Mouse (Mus musculus) MEL (cell line): ENCODE results near the gene Zfp668.

Experiments used
- CTCF ChIP-seq, 3 experiments: IDR thresholded peaks in 2 of 3; conservative IDR thresholded peaks in 1 of 3; 2 replicates each; pipeline ENCODE4 v1.5.1; 2011 to 2012; ENCODE audit warnings: low read length in 3 of 3, low read depth in 2 of 3, mild to moderate bottlenecking in 2 of 3, improper control_type of control experiment in 1 of 3, inconsistent platforms in 1 of 3, mixed read lengths in 1 of 3, moderate library complexity in 1 of 3; ENCODE audit not compliant: control insufficient read depth in 1 of 3, insufficient read depth in 1 of 3, poor library complexity in 1 of 3, severe bottlenecking in 1 of 3
- ELF1 ChIP-seq: IDR thresholded peaks from 2 replicates; pipeline ENCODE4 v1.6.1; 2014; ENCODE audit warnings: low read depth, mild to moderate bottlenecking, inconsistent platforms, low read length, improper control_type of control experiment, moderate library complexity
- EP300 ChIP-seq, 2 experiments: IDR thresholded peaks; 2 replicates each; pipeline ENCODE4 v1.6.1; 2011; ENCODE audit warnings: improper control_type of control experiment in 2 of 2, low read length in 2 of 2, low read depth in 1 of 2, mild to moderate bottlenecking in 1 of 2
- ETS1 ChIP-seq: IDR thresholded peaks from 2 replicates; pipeline ENCODE4 v1.6.1; 2012; ENCODE audit warnings: low read depth, mild to moderate bottlenecking, inconsistent platforms, low read length, improper control_type of control experiment, moderate library complexity
- GATA1 ChIP-seq: IDR thresholded peaks from 2 replicates; pipeline ENCODE4 v1.6.1; 2011; ENCODE audit warnings: low read depth, low read length, improper control_type of control experiment
- KAT2A ChIP-seq: conservative IDR thresholded peaks from 2 replicates; pipeline ENCODE4 v1.6.1; 2012; ENCODE audit warnings: low read depth, low read length, improper control_type of control experiment, inconsistent platforms
- MAFK ChIP-seq: IDR thresholded peaks from 2 replicates; pipeline ENCODE4 v1.6.1; 2011; ENCODE audit warnings: low read depth, mild to moderate bottlenecking, low read length, improper control_type of control experiment, borderline replicate concordance
- MAX ChIP-seq: IDR thresholded peaks from 2 replicates; pipeline ENCODE4 v1.6.1; 2011; ENCODE audit warnings: low read length, improper control_type of control experiment
- MYC ChIP-seq: IDR thresholded peaks from 2 replicates; pipeline ENCODE4 v1.6.1; 2011; ENCODE audit warnings: low read depth, mild to moderate bottlenecking, low read length, improper control_type of control experiment, moderate library complexity
- POLR2A ChIP-seq, 2 experiments: IDR thresholded peaks; 2 replicates each; pipeline ENCODE4 v1.6.1; 2011 to 2012; ENCODE audit warnings: low read length in 2 of 2, mild to moderate bottlenecking in 2 of 2, control low read depth in 1 of 2, improper control_type of control experiment in 1 of 2, low read depth in 1 of 2, moderate library complexity in 1 of 2; ENCODE audit not compliant: control insufficient read depth in 1 of 2, insufficient read depth in 1 of 2, poor library complexity in 1 of 2
- RAD21 ChIP-seq: IDR thresholded peaks from 2 replicates; pipeline ENCODE4 v1.6.1; 2011; ENCODE audit warnings: mild to moderate bottlenecking, low read depth, low read length, improper control_type of control experiment
- SIN3A ChIP-seq: IDR thresholded peaks from 2 replicates; pipeline ENCODE4 v1.6.1; 2012; ENCODE audit warnings: low read length, improper control_type of control experiment, inconsistent platforms
- SMC3 ChIP-seq: IDR thresholded peaks from 2 replicates; pipeline ENCODE4 v1.6.1; 2011; ENCODE audit warnings: low read depth, low read length, improper control_type of control experiment
- USF1 ChIP-seq: IDR thresholded peaks from 2 replicates; pipeline ENCODE4 v1.6.1; 2014; ENCODE audit warnings: low read depth, mild to moderate bottlenecking, inconsistent platforms, low read length, improper control_type of control experiment, moderate library complexity

GRCm38 (mm10) chr7:127815116-127815665 is 61.4 kb downstream of the Zfp668 start:
- TF ChIP-seq USF1 (no peak), CTCF (IDR thresholded peaks at IDR 0.05 in 2 of 3, conservative IDR thresholded peaks at IDR 0.05 in 1 of 3; ENCODE audit: control insufficient read depth in 1 of 3, insufficient read depth in 1 of 3, low read depth in 2 of 3, low read length in 3 of 3, poor library complexity in 1 of 3, severe bottlenecking in 1 of 3) (no peak), MYC (no peak), ELF1 (no peak), MAFK (no peak), SIN3A (no peak), RAD21 (no peak), POLR2A (IDR thresholded peaks at IDR 0.05; ENCODE audit: control insufficient read depth in 1 of 2, insufficient read depth in 1 of 2, low read depth in 1 of 2, low read length in 2 of 2, poor library complexity in 1 of 2) (no peak), EP300 (IDR thresholded peaks at IDR 0.05; ENCODE audit: low read depth in 1 of 2, low read length in 2 of 2) (no peak), ETS1 (no peak), MAX (no peak), GATA1 (no peak), KAT2A (no peak), SMC3 (no peak)
